8 mouse cellular contexts compared by ENCODE assay signal in genomic region chr1:184793163-184793876, GRCm38 (mm10). TPM values are rescaled to one million over a fixed set of nuclear protein-coding genes. Genes with fewer than 3 reads are reported as not detected.
DNase-seq lines count a peak whose midpoint lies in the region; ATAC-seq and TF ChIP-seq lines count a peak whose summit lies in the region.

No protein-coding gene starts in this region.

- no peaks in the 10 kb centered on the region for H3K9me3 ChIP-seq in ES-Bruce4 (replicated peaks; ENCODE audit: control insufficient read depth, insufficient read depth, low read length, poor library complexity, severe bottlenecking)
- H3K9me3 ChIP-seq in embryonic facial prominence, embryonic 10.5 days: no peaks in the 10 kb centered on the region
- no peaks in the 10 kb centered on the region for H3K9me3 ChIP-seq in limb, embryonic 11.5 days (ENCODE audit: control insufficient read depth, low read length)
- 0 out of 2 replicates have a peak, but pooled peaks cover 5% of the 10 kb centered on the region for H3K9me3 ChIP-seq in midbrain, embryonic 13.5 days
- H3K9me3 ChIP-seq in stomach, embryonic 16.5 days (replicated peaks; ENCODE audit: control insufficient read depth, low read length): no peaks in the 10 kb centered on the region

- ATAC-seq in hematopoietic stem cell, adult 5-6 weeks (replicated peaks in 1 of 2; ENCODE audit: insufficient read depth in 1 of 2, low FRiP score in 2 of 2, low TSS enrichment in 1 of 2, low read depth in 1 of 2, poor library complexity in 2 of 2, severe bottlenecking in 2 of 2): peak; percentile 90 to 91
- peak; percentile 51; the same call in 1 of the 2 replicates for ATAC-seq in limb, embryonic 11.5 days (ENCODE audit: insufficient number of reproducible peaks, low FRiP score, low TSS enrichment, low read depth)
- ATAC-seq in midbrain, embryonic 13.5 days: peak; percentile 70
- peak; percentile 61; the same call in 1 of the 2 replicates for ATAC-seq in stomach, embryonic 16.5 days (ENCODE audit: insufficient read depth, low FRiP score)

- TF ChIP-seq POLR2A in ES-Bruce4 (IDR thresholded peaks at IDR 0.05; ENCODE audit: insufficient read depth, low read length): no peak

- peak; percentile 86 for DNase-seq in A20 (ENCODE audit: low read depth, low spot score)
- peak; percentile 58 for DNase-seq in embryonic facial prominence, embryonic 10.5 days (ENCODE audit: low spot score)
- peak; percentile 71 for DNase-seq in limb, embryonic 11.5 days (ENCODE audit: low spot score)
- DNase-seq in left cerebral cortex, adult 11 months (ENCODE audit: low spot score): no peak

- no peak overlapping the region for H3K4me2 ChIP-seq in limb, embryonic 11.5 days (ENCODE audit: low read depth, severe bottlenecking)
- peak overlapping the region; percentile 19; the same call in 1 of the 2 replicates for H3K4me2 ChIP-seq in midbrain, embryonic 13.5 days (replicated peaks)
- peak overlapping the region; percentile 33 for H3K4me2 ChIP-seq in stomach, embryonic 16.5 days (ENCODE audit: low read depth, low read length)

- H3K36me3 ChIP-seq in ES-Bruce4 (ENCODE audit: control insufficient read depth, insufficient read depth, low read length, poor library complexity, severe bottlenecking): no peaks in the 10 kb centered on the region
- H3K36me3 ChIP-seq in embryonic facial prominence, embryonic 10.5 days (replicated peaks): no peaks in the 10 kb centered on the region
- H3K36me3 ChIP-seq in limb, embryonic 11.5 days (ENCODE audit: control insufficient read depth, insufficient read depth, low read length): no peaks in the 10 kb centered on the region
- H3K36me3 ChIP-seq in midbrain, embryonic 13.5 days: no peaks in the 10 kb centered on the region
- H3K36me3 ChIP-seq in stomach, embryonic 16.5 days (ENCODE audit: control insufficient read depth, insufficient read depth, low read length): no peaks in the 10 kb centered on the region

- no peaks in the 10 kb centered on the region for H3K4me1 ChIP-seq in ES-Bruce4 (ENCODE audit: control insufficient read depth, insufficient read depth, low read length)
- H3K4me1 ChIP-seq in embryonic facial prominence, embryonic 10.5 days: 0 out of 2 replicates have a peak, but pooled peaks cover 6% of the 10 kb centered on the region
- 0 out of 2 replicates have a peak, but pooled peaks cover 2% of the 10 kb centered on the region for H3K4me1 ChIP-seq in limb, embryonic 11.5 days (ENCODE audit: control insufficient read depth, insufficient read depth, low read length)
- H3K4me1 ChIP-seq in midbrain, embryonic 13.5 days (replicated peaks): 0 out of 2 replicates have a peak, but pooled peaks cover 2% of the 10 kb centered on the region
- H3K4me1 ChIP-seq in stomach, embryonic 16.5 days (ENCODE audit: control insufficient read depth, insufficient read depth, low read length): 0 out of 2 replicates have a peak, but pooled peaks cover 4% of the 10 kb centered on the region

- 19% methylated on average over 27 of the region's 27 CpGs for WGBS in embryonic facial prominence, embryonic 10.5 days
- 11% methylated on average over 27 of the region's 27 CpGs for WGBS in limb, embryonic 11.5 days
- WGBS in midbrain, embryonic 13.5 days: 21% methylated on average over 27 of the region's 27 CpGs
- WGBS in stomach, embryonic 16.5 days: 16% methylated on average over 27 of the region's 27 CpGs

- H3K27ac ChIP-seq in ES-Bruce4 (ENCODE audit: insufficient read depth, low read length): no peak overlapping the region
- H3K27ac ChIP-seq in embryonic facial prominence, embryonic 10.5 days (replicated peaks): no peak overlapping the region
- no peak overlapping the region for H3K27ac ChIP-seq in limb, embryonic 11.5 days (replicated peaks; ENCODE audit: low read depth, low read length)
- H3K27ac ChIP-seq in midbrain, embryonic 13.5 days: no peak overlapping the region
- no peak overlapping the region for H3K27ac ChIP-seq in stomach, embryonic 16.5 days (ENCODE audit: low read length)

- peak; percentile 86 for TF ChIP-seq CTCF in ES-Bruce4 (IDR thresholded peaks at IDR 0.05; ENCODE audit: low read depth, low read length)

- H3K9ac ChIP-seq in ES-Bruce4 (ENCODE audit: low read depth, poor library complexity, severe bottlenecking): no peak overlapping the region
- H3K9ac ChIP-seq in limb, embryonic 11.5 days (ENCODE audit: low read length): no peak overlapping the region
- H3K9ac ChIP-seq in midbrain, embryonic 13.5 days (replicated peaks): no peak overlapping the region
- H3K9ac ChIP-seq in stomach, embryonic 16.5 days (ENCODE audit: low read length): peak overlapping the region; percentile 32; the same call in 1 of the 2 replicates

- no peak for TF ChIP-seq EP300 in ES-Bruce4 (IDR thresholded peaks at IDR 0.05; ENCODE audit: insufficient read depth, low read depth, low read length)

- H3K27me3 ChIP-seq in ES-Bruce4 (ENCODE audit: control insufficient read depth, insufficient read depth, low read length, poor library complexity, severe bottlenecking): no peaks in the 10 kb centered on the region
- H3K27me3 ChIP-seq in embryonic facial prominence, embryonic 10.5 days (replicated peaks; ENCODE audit: low read depth, poor library complexity, severe bottlenecking): peaks cover 22% of the 10 kb centered on the region
- no peaks in the 10 kb centered on the region for H3K27me3 ChIP-seq in limb, embryonic 11.5 days (ENCODE audit: control insufficient read depth, insufficient read depth, low read length)
- no peaks in the 10 kb centered on the region for H3K27me3 ChIP-seq in midbrain, embryonic 13.5 days
- no peaks in the 10 kb centered on the region; the same call in 1 of the 2 replicates for H3K27me3 ChIP-seq in stomach, embryonic 16.5 days (ENCODE audit: control insufficient read depth, insufficient read depth, low read length)

- H3K4me3 ChIP-seq in ES-Bruce4 (ENCODE audit: low read depth, low read length): no peak overlapping the region
- no peak overlapping the region for H3K4me3 ChIP-seq in embryonic facial prominence, embryonic 10.5 days
- no peak overlapping the region for H3K4me3 ChIP-seq in limb, embryonic 11.5 days (ENCODE audit: low read depth, low read length)
- H3K4me3 ChIP-seq in midbrain, embryonic 13.5 days (replicated peaks): no peak overlapping the region
- H3K4me3 ChIP-seq in stomach, embryonic 16.5 days (replicated peaks; ENCODE audit: low read length): no peak overlapping the region

RNA-seq across cellular contexts. Expression of gene Marc1, which starts 17.8 kb away (rescaled TPM):
- polyA plus RNA-seq in ES-Bruce4 (2011; ENCODE audit: insufficient read depth, insufficient read length, low read depth, missing spikeins): not detected in 2 replicates
- polyA plus RNA-seq in embryonic facial prominence, embryonic 10.5 days (2016; fragmentation: Nextera tagmentation; extraction: Ambion mirVana): 0.07 TPM in 1 of 2 replicates, not detected in the other
- 0.25 TPM in 1 of 2 replicates, not detected in the other for total RNA-seq in hematopoietic stem cell, adult 5-6 weeks (2017)
- polyA plus RNA-seq in limb, embryonic 11.5 days (2014; fragmentation: Nextera tagmentation; extraction: Ambion mirVana): not detected in 2 replicates
- not detected in 2 replicates for polyA plus RNA-seq in midbrain, embryonic 13.5 days (2015; fragmentation: Nextera tagmentation; extraction: Ambion mirVana)
- polyA plus RNA-seq in stomach, embryonic 16.5 days (2015; fragmentation: Nextera tagmentation; extraction: Ambion mirVana): 2.1 and 2.7 TPM in 2 replicates

RNA-seq across cellular contexts. Expression of gene Marc2, which starts 52.9 kb away (rescaled TPM):
- 70.9 and 77.4 TPM in 2 replicates for polyA plus RNA-seq in ES-Bruce4 (2011; ENCODE audit: insufficient read depth, insufficient read length, low read depth, missing spikeins)
- polyA plus RNA-seq in embryonic facial prominence, embryonic 10.5 days (2016; fragmentation: Nextera tagmentation; extraction: Ambion mirVana): 78.9 and 82.0 TPM in 2 replicates
- total RNA-seq in hematopoietic stem cell, adult 5-6 weeks (2017): 66.2 and 74.8 TPM in 2 replicates
- 110 and 112 TPM in 2 replicates for polyA plus RNA-seq in limb, embryonic 11.5 days (2014; fragmentation: Nextera tagmentation; extraction: Ambion mirVana)
- 93.0 and 95.2 TPM in 2 replicates for polyA plus RNA-seq in midbrain, embryonic 13.5 days (2015; fragmentation: Nextera tagmentation; extraction: Ambion mirVana)
- 218 and 228 TPM in 2 replicates for polyA plus RNA-seq in stomach, embryonic 16.5 days (2015; fragmentation: Nextera tagmentation; extraction: Ambion mirVana)
